Mouse (Mus musculus) testis, adult 2 months (tissue): ENCODE measurements around the gene Pdia2.

ENCODE experiments used
- CTCF ChIP-seq: fragments of 200-500 bp; IDR thresholded peaks from 2 replicates; pipeline ENCODE4 v1.5.1; 2012; ENCODE audit warnings: low read depth, mild to moderate bottlenecking, inconsistent platforms, low read length, moderate library complexity; ENCODE audit not compliant: control insufficient read depth, insufficient read depth, insufficient replicate concordance
- POLR2A ChIP-seq: fragments of 200-500 bp; IDR thresholded peaks from 2 replicates; pipeline ENCODE4 v1.6.1; 2012; ENCODE audit warnings: low read depth, mild to moderate bottlenecking, inconsistent platforms, low read length, moderate library complexity; ENCODE audit not compliant: control insufficient read depth

DNA sequence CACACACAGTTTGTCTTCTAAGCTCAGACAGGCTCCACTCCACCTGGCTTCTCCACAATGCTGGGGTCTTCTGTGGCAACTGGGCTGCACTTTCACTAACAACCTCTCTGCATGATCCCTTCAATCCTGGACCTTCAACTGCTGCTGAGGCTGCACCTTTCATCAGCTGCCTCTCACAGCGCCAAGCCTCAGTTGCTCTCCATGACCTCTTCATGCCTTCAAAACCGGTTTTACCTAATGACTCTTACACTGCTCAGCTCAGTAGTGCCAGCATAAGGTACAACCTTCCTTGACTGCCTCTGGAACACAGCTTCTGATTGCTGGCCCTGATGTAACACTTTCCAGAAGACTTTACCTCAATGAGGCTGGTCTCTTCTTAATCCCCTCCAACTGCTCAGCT is 22.6 kb upstream of the Pdia2 start:
- TF ChIP-seq CTCF (no peak), POLR2A (no peak)
